Mouse (Mus musculus) cerebellum, adult 8-10 months (tissue): ENCODE data around the gene Tprn.

Experiments used
- DNase-seq: peaks from one replicate; pipeline ENCODE4 v3.0.0; 2022

Gene Tprn

DNA sequence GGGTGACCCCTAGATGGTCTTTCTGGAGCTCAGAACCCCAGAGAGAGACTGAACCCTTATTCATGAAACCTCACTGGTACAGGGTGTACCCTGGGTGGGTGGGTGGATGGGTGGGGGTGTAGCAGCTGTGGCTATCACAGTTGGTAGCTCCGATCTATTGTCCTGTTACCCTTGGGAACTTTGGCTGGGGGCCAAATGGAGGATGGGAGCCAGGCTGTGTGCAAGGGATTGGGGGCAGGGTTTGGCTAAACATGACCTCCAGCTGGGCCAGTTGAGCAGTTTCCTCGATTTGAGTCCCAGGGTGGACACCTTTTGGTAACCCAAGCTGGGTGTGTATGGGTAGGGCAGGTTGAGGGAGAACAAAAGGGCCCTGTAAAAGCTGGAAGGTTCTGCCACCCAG is 4.3 kb downstream of the Tprn start:
- peak; percentile 80 for DNase-seq

DNA sequence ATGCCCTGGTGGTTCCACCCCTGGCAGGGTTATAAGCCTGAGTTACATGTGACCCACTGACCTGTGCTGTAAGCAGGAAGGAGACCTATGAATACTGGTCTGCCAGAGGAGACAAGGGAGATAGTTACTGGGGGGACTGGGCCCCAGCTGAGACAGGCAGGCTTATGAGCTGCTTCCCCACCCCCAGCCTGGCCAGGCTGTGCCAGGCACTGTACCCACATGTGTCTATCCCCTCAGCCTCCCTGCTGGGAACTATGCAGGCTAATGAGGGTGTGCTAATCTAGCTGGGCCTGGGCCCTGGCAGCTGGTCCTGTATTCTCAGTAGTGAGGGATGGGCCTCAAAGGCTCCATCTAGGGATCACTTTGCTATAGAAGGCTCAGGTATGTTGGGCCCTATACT is 4.8 kb downstream of the Tprn start:
- no peak for DNase-seq

DNA sequence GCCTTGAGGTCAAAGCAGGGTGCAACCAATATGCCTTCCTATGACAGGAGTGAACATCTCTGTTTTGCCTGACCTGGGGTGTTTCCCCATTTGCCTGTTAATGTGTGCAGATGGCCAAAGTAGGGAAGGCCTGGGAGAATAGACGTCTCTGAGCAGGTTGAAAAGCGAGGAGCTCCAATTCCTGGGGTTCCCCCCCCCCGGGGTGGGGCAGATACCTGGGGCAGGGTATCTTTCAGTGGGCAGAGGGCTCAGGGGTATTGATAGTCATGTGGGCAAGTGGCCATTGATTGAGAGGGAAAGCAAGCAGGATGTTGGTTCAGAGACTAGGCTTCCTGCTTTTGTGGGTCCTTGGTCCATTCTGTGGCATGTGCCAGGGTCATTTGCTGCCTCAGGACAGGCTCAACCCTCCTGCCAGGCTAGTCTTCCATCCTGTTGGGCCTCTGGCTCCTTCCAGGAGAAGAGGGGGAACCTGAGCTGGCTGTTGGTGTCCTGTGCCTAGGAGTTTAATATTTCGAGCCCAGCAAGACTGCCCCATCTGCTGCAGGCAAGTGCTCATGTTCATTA is 5.4 kb downstream of the Tprn start:
- DNase-seq = no peak

DNA sequence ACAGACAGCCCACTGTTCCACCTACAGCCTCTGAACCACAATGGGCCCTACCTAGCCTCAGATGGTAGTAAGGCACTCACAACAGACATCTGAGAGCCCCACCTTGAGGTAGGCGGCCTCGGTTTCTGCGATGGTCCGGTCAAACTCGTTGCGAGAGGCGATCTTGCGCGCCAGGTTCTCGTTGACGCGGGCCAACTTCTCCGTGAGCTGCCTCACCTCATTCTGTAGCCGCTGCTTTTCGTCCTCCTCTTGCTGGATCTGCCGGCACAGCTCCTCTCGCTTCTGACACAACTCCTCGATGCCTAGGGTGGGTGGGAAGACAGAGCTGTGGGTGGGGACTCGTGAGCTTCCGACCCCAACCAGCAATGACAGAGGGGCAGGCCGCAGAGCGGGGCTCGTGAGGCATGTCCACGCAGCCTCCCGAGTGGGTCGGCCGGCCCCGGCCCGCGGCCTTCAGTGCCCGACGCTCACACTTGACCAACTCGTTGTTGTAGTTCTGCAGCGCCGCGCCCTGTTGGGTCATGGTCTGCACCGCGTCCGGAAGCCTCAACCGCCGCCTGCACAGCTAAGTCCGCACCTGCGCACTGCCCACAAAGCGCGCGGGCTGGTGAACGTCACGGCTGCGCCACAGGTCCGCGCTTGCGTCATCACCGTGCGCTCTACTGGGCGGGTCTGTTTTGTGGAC is 9.6 kb downstream of the Tprn start, which contains the start of the genes Ssna1 and Anapc2:
Gene Ssna1 (minus strand): TSS at position 612 of the 685 bp plus-strand sequence.
Gene Anapc2 (plus strand): TSS at position 652 of the 685 bp plus-strand sequence.
- peak; percentile 97 for DNase-seq

DNA sequence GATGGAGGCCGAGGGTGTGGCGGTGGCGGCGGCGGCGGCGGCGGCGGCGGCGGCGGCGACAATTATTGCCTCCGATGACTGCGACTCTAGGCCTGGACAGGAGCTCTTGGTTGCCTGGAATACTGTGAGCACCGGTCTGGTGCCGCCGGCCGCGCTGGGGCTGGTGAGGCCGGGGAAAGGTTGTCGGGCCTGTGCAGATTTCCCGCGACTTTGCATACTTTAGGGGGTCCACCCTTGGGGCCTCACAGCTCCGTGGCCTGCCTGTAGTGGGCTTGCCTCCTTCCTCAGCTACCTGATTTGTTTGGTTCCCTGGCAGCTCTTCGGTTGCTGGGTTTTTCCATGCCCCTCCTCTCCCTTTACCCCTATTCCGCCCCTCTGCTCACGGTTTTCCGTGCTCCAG is 10.1 kb downstream of the Tprn start:
- DNase-seq = no peak

DNA sequence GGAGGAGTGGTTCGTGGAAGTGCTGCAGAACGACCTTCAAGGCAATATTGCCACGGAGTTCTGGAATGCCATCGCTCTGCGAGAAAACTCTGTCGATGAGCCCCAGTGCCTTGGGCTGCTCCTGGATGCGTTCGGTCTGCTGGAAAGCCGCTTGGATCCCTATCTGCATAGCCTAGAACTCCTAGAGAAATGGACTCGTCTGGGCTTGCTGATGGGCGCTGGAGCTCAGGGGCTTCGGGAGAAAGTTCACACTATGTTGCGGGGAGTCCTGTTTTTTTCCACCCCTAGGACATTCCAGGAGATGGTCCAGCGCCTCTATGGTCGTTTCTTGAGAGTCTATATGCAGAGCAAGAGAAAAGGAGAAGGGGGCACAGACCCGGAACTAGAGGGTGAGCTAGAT is 10.6 kb downstream of the Tprn start:
- DNase-seq = no peak

DNA sequence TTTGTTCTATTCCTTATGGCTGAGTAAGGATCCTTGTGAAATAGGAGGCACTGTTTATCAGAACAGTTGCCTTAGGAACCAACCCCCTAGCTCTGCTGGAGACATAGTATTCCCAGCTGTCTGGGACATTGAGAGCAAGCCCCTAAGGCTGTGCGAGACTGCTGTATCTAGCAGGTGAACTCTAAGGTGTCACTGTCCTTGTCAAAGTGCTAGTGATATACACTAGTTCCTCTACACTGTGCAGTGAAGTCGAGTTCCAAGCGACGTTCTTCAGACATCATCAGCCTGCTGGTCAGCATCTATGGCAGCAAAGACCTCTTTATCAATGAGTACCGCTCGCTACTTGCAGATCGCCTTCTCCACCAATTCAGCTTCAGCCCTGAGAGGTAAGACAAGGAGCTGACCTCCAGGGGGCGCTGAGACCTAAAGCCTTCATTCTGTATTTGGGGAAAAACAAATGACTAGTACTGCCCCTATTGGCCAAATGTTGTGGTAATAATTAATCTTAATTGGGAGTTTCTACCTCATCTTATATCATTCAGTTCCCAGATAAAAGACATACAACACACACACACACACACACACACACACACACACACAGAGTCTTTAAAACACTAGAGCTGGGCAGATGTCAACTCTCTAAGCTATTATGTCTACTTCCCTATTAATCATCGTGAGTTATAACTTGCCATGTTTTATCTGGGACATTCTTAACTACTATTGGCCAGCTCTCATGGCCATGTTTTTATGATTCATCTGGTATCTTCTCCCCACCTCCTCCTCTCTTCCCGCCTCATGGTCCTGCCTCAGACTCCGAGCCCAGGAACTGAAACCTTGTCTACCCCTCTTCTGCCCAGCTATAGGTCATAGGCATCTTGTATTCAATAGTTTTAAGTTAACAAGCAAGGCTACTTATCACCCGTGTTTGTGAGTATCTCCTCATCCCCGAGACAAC is 16.8 kb downstream of the Tprn start:
- peak; percentile 88 for DNase-seq

DNA sequence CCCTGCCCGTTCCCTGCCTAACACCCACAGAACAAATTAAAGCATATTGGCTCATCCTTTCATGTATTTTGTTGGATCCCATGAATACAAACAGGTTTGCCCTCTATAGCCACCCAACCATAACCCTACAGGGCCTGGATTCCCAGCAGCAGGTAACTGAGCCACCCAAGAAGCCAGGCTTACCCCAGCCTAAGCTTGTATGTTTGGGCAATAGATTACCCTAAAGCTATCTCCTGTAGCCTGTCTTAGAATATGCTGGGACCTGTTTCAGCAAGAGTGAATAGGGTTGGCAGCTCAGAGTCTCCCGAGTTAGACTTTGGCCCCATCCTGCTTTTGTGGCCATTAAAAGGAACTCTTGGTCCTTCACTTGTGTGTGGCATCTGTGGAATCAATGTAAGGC is 23.1 kb downstream of the Tprn start:
- DNase-seq = no peak

DNA sequence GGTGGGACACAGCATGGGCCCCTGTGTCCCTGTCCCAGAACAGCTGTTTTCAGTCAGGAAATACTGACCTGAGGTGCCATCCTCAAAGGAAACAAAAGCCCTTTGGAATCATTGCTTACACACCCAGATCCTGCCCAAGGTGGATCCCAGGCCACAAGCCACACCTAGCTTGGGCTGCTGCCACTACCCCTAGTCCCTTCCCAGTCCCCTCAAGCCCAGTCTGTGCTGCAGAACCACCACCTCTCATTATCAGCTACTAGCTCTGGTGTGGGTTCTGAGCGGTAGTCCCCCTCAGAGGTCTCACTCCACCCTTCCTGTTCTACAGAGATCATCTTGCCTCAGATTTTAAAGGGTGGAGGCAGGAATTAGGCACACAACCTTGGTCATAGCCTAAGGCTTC is 23.9 kb downstream of the Tprn start:
- no peak for DNase-seq

DNA sequence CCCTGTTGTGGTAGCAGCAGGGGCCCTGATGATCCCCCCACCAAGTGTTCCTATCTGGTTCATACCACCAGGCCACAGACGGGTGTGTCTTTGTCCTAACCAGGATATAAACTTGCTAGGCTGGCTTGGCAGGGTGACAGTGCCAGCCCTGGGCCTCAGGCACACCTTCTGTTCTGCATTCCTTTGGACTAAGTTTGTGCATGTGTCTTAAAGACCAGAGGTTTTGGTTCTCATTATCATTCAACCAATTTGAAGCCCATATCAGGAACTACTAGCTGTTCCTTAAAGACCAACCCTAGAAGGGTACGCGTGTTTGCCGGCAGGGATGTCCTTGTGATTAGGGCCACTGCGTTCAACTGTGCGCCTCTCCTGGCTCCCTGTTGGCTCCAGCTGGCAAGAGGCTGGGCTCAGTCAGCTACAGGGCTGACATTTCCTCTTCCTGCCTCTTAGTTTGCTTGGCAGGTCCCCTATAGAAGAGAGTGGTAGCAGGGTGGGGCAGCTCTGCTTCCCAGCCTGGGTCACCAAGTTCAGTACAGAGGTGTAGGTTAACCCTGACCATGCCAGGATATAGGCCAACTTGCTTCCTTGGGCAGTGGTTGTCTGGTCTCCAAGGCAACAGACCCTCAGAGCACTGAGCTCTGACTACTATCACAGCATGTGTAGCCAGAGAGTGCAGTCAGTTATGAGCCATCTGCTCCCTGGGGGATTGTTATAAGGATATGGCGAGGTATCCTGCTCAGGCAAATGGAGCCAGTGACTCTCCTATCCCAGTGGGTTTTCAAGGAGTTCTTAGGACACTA is 24.6 kb downstream of the Tprn start:
- peak; percentile 62 for DNase-seq

DNA sequence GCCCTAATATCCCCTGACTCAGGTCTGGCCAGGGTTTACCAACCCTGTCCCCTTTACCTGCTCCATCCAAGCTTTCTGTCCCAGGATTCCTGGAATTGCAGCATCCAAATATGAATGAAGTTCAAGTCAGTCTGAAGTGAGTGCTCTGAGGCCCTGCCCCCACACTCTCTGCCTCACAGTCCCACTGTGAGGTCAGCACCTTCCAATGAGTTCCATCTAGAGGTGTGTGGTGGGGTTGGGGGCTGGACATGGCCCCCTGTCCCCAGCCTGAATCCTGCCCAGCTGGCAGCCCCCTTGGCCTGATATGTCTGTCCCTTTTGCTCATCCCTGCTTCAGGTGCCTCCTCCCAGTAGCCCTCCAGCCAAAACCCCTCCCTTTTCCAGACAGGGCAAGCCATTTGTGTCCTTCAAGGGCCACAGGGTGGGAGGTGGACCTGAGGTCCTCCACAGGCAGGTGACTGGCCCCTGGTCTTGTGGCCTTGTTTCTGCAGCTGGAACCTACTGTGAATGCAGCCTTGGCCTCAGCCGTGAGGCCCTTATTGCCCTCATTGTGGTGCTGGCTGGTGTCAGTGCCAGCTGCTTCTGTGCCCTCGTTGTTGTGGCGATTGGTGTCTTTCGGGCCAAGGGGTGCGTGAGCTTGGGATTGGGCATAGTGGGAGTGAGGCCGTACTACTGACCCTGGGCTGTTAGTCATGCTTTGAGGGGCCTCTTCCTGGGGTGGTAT is 25.7 kb downstream of the Tprn start, which contains the start of gene Tmem210:
Gene Tmem210 (plus strand): TSS at position 219 of the 723 bp plus-strand sequence.
- DNase-seq = no peak

DNA sequence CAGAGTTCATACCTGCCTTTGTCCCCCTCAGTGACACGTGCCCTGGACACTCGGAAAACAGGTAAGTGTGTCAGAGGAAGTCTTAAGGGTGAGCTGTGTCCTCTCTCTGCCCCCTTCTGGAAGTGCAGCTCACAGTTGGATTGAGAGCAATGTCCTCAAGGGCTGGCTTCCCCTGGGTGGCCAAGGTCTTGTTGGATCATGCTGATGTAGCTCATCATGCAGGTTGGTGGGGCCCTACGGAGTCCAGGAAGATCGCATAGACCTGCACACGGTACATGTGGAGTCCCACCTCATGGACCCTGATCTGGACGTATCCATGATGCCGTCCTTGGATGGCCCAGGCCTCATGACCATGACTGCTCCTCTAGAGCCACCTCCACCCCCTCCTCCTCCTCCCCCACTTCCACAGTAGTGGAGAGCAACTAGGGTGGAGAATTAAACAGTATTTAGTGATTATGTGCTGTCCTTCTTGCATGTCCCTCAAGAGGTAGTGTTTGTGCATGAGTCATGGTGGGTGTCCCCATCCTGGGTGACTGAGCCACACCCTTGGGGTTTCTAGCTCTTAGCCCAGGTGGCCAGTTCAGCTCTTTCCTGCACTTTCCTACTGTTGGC is 26.4 kb downstream of the Tprn start:
- no peak for DNase-seq

DNA sequence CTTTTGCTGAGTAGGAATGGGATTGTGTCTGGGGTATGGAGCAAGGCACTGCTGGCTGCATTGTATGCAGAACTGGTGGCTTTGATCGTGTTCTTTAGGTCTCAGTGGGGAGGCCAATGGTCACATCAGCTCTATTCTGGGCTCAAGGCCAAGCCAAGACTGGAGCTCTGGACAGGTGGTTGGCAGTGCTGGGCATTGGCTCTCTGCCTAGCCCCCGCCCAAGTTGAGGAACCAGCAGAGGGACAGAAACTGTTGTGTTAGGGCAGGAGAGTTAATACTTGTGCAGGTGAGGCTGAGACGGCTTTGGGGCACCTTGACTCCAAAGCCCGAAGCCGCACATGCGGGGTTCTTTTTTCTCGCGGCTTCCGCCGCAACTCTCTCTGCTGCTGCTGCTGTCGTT is 27.2 kb downstream of the Tprn start, which contains the start of gene Lrrc26:
Gene Lrrc26 (plus strand): TSS at position 265 of the 400 bp plus-strand sequence.
- DNase-seq = no peak

DNA sequence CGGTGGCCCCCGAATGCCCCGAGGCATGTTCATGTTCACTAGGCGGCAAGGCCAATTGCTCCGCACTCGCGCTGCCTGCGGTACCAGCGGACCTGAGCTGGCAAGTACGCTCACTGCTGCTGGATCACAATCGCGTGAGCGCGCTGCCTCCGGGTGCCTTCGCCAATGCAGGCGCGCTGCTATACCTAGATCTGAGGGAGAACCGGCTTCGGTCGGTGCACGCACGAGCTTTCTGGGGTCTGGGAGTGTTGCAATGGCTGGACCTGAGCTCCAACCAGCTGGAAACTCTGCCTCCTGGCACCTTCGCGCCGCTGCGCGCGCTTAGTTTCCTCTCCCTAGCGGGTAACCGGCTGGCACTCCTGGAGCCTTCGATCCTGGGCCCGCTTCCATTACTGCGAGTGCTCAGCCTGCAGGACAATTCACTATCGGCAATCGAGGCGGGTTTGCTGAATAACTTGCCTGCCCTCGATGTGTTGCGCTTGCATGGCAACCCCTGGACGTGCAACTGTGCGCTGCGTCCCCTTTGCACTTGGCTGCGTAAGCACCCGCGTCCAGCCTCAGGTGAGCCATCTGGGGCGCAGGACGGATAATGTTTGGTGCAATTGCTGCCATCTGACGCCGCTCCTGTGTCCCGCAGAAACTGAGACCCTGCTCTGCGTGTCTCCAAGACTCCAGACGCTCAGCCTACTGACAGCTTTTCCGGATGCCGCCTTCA is 27.8 kb downstream of the Tprn start:
- peak; percentile 80 for DNase-seq

DNA sequence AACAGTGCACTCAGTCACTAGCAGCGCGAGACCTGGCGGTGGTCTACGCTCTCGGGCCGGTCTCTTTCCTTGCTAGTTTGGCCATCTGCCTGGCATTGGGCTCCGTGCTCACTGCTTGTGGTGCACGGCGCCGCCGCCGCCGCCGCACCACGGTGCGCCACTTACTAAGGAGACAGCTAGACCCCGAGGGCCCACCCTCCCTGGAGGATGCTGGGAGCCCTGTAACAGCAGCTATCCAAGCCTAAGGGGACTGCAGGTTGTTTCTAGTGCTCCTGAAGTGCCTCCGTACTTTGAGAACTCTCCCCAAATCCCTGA is 28.4 kb downstream of the Tprn start:
- DNase-seq = peak; percentile 74

DNA sequence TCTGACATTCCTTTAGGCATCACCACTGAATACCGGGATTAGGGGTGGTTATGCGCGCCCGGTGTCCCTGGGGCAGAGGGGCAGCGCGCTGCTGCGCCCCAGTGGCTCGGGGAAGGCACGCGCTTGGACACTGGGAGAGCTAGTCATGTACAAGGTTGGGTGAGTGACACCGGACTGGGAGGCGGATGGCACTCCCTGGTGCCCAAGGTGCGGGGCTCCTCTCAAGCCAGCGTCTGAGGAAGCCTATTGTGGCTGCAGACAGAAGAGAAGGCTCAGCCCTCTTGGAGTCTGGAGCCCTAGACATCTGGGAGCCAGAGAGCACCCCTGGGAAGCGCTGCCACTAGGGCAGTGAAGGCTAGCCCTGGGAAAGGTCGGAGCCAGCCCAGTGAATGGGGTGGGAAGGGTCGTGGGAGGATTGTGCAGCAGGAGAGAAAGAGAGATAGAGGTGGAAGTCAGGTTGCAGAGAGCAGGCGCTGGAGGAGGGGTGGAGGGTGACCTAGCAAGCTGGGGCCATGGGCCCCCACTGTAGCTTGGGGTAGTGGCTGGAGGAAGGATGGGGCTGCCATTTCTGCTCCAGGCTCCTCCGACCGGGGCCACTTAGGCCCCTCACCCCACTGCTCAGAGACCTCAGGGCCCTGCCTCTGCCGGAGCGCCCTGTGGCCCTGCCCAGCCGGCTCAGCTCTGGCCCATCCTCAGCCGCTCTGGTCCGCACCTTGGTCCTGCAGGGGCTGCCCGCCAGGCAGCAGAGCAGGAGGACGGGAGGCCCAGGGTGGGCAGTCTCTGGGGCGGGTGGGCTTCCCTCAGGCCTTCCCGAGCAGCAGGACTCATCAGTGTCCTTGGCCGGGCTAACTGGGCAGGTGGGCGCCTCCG is 29.0 kb downstream of the Tprn start:
- no peak for DNase-seq

DNA sequence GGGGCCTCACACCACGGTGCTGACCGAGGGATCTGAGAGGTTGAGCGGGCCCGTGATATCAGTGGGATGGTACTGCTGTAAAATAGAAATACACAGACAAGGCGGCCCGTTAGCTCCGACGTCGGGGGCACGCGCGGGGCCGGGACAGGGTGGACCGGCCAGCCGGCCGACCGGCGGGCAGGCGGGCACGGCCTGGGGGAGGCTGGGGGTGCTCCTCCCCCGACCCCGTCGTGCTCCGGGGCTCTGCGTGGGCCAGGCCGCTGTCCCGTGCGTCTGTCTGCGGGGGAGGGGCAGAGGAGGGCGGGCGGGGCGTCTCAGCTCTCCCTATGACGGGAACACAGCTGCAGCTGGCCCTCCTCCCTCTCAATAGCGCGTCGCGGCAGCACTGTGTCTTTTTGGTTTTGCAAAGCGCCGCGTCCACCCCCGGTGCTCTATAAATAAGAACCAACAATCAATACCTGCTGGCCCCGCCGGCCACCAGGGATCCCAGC is 29.7 kb downstream of the Tprn start:
- DNase-seq = no peak

DNA sequence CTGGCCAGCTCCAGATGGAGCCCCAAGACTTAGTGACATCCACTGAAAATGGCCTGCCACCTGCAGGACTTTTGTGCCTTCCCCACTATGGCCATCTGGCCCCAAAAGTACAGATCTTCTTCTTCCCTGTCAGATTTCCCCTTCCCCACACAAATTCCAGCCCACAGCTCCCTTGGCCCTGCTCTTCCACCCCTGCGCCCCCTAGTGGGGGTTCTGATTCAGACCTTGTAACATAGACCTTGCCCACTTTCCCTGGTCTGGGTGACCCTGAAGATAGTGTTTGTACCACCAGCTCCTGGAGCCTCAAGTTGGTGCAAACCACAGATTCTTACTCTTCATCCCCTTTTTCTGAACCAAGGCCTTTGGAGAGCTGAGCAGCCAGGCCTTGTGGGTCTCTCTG is 30.4 kb downstream of the Tprn start:
- peak; percentile 83 for DNase-seq

DNA sequence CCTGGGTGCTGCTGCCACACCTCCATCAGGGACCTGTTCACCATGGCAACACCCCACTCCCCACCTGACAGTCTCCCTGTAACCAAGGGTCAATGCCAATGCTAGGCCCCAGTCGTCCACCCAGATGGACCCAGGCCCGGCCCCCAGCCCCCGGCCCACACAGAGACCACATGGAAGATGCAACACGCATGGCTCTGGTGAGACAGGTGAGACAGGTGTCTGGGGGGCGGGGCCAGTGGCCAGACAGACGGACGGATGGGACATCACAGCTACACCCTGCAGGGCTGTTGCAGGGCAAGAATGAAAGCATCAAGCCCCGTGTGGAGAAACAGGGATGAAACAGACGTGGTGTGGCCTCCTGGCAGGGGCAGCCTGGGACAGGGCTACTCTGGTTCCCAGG is 31.3 kb downstream of the Tprn start:
- DNase-seq = no peak

DNA sequence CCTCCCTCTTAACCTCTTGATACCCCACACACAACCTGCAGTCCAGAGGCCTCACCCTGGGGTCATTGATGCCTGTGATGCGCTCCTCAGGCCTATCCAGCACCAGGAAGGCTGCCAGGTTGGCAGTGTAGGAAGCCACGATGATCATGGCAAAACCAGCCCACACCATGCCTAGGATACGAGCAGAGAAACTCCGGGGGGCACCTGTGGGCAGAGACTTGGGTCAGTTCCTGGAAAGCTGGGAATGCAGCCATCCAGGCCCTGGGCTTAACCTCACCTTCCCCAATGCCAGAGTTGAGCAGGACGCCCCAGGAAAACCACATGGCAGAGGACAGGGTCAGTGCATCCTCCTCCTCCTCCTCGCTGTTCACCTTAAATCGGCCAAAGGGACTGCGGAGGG is 34.7 kb downstream of the Tprn start:
- peak; percentile 39 for DNase-seq
